Mouse (Mus musculus) heart, postnatal 10 days (tissue): Measurements from ENCODE around the gene Cyp2d11. TPM values are rescaled to one million over a fixed set of nuclear protein-coding genes. Genes with fewer than 3 reads are reported as not detected.
"Not testable (repeated sequence)": the region's sequence is repeated elsewhere in the genome, so short reads cannot be mapped to it uniquely, and the experiment has no call there.

Experiments
- DNase-seq, 2 experiments: peaks; one replicate each; pipeline ENCODE4 v3.0.0; 2021
- intact Hi-C: fragments of 180-260 bp; cut with DNase I; formaldehyde crosslinking; loops from one replicate; pipeline ENCODE4 v1.15.1; 2025
- total RNA-seq, 2 experiments: library from RNA; stranded (reverse); gene quantifications; 2 replicates each; pipeline ENCODE4 v1.2.3; 2021

Cyp2d11 gene
- total RNA-seq, 2 experiments from 2014 or later, result not detected

- no peak for DNase-seq
- intact Hi-C loops, result no loop called here
These were observed 11.4 kb downstream of the Cyp2d11 start for GRCm38 (mm10) chr15:82382441-82382840.

- intact Hi-C loops, result loop anchor here (2.0 kb wide), 1 partner anchor 36 kb away; no protein-coding TSS in a partner anchor
- DNase-seq, result no peak
These were observed 13.1 kb downstream of the Cyp2d11 start for GRCm38 (mm10) chr15:82380714-82381062.

GRCm38 (mm10) chr15:82379871-82380713, 13.7 kb downstream of the Cyp2d11 start, which contains the start of gene Cyp2d22:
Gene Cyp2d22 (minus strand): TSS chr15:82380260.
- intact Hi-C loops, result loop anchor here (2.0 kb wide), 1 partner anchor 37 kb away; no protein-coding TSS in a partner anchor
- peak; percentile 64 to 68 for DNase-seq

GRCm38 (mm10) chr15:82379511-82379870, 14.3 kb downstream of the Cyp2d11 start:
- no peak for DNase-seq
- intact Hi-C loops, result no loop called here

GRCm38 (mm10) chr15:82378261-82379180, 15.3 kb downstream of the Cyp2d11 start:
- DNase-seq, result peak in 1 of 2 experiments; percentile 39
- intact Hi-C loops, result no loop called here

- intact Hi-C loops, result loop anchor here (2.0 kb wide), 1 partner anchor 23 kb away; the partner anchor contains the start of gene Ndufa6
- DNase-seq, result peak in 1 of 2 experiments; percentile 14
These were observed 16.1 kb downstream of the Cyp2d11 start for GRCm38 (mm10) chr15:82377701-82378100.

- intact Hi-C loops, result loop anchor here (2.0 kb wide), 1 partner anchor 22 kb away; the partner anchor contains the start of gene Ndufa6
- peak; percentile 86 to 89 for DNase-seq
These were observed 17.3 kb downstream of the Cyp2d11 start for GRCm38 (mm10) chr15:82376393-82377138.

GRCm38 (mm10) chr15:82375855-82376254, 18.0 kb downstream of the Cyp2d11 start:
- intact Hi-C loops, result loop anchor here (2.0 kb wide), 1 partner anchor 21 kb away; the partner anchor contains the start of gene Ndufa6
- DNase-seq, result no peak

- intact Hi-C loops, result no loop called here
- no peak for DNase-seq
These were observed 19.4 kb downstream of the Cyp2d11 start for GRCm38 (mm10) chr15:82374437-82374836.

- no peak for DNase-seq
- intact Hi-C loops, result no loop called here
These were observed 20.8 kb downstream of the Cyp2d11 start for GRCm38 (mm10) chr15:82372991-82373390.

GRCm38 (mm10) chr15:82372446-82372845, 21.4 kb downstream of the Cyp2d11 start:
- intact Hi-C loops, result no loop called here
- no peak for DNase-seq

- intact Hi-C loops, result no loop called here
- no peak for DNase-seq
These were observed 25.0 kb downstream of the Cyp2d11 start for GRCm38 (mm10) chr15:82368851-82369250.

- intact Hi-C loops, result no loop called here
- DNase-seq, result no peak
These were observed 25.7 kb downstream of the Cyp2d11 start for GRCm38 (mm10) chr15:82368146-82368545.

GRCm38 (mm10) chr15:82364561-82364960, 29.3 kb downstream of the Cyp2d11 start:
- intact Hi-C loops, DNase-seq: not testable (repeated sequence)

GRCm38 (mm10) chr15:82363801-82364200, 30.0 kb downstream of the Cyp2d11 start:
- DNase-seq, intact Hi-C loops: not testable (repeated sequence)

GRCm38 (mm10) chr15:82362234-82362633, 31.6 kb downstream of the Cyp2d11 start:
- intact Hi-C loops, result no loop called here
- no peak for DNase-seq

- peak in 1 of 2 experiments; percentile 48 for DNase-seq
- intact Hi-C loops, result no loop called here
These were observed 32.3 kb downstream of the Cyp2d11 start for GRCm38 (mm10) chr15:82361459-82362018.

- intact Hi-C loops, result no loop called here
- peak in 1 of 2 experiments; percentile 47 for DNase-seq
These were observed 35.2 kb downstream of the Cyp2d11 start for GRCm38 (mm10) chr15:82358431-82359260.
